Comparison of ENCODE assay signal across 13 mouse cellular contexts in genomic region chr9:65164870-65165269, GRCm38 (mm10). TPM values are rescaled to one million over a fixed set of nuclear protein-coding genes. Genes with fewer than 3 reads are reported as not detected.
DNase-seq lines count a peak whose midpoint lies in the region; TF ChIP-seq lines count a peak whose summit lies in the region.
"Had no signal": no experiment of that assay in that cellular context is flagged by ENCODE, and none has a peak within 500 bp of the region (broad histone marks: within the 10 kb centered on the region; RNA-seq: fewer than 3 reads in every experiment).

No protein-coding gene starts in this region.

- TF ChIP-seq POLR2A in cerebellum, adult 2 months (IDR thresholded peaks at IDR 0.05; ENCODE audit: borderline replicate concordance, insufficient read depth, low read length) = no peak
- TF ChIP-seq POLR2A in brain, embryonic 14.5 days (IDR thresholded peaks at IDR 0.05; ENCODE audit: borderline replicate concordance, extremely low read depth, insufficient read depth, insufficient read length, poor library complexity, severe bottlenecking) = no peak

- H3K27ac ChIP-seq in cerebellum, adult 2 months (ENCODE audit: insufficient read depth, low read length) = no peak overlapping the region
- H3K27ac ChIP-seq in layer of hippocampus, adult 2 months = no peak overlapping the region
- H3K27ac ChIP-seq: limb, embryonic 15.5 days had no signal

- no peak for DNase-seq in cerebellum, adult 2 months
- no peak for DNase-seq in cerebellum, postnatal 25 days
- no peak for DNase-seq in layer of hippocampus, adult 2 months (ENCODE audit: low spot score in 2 of 2)
- DNase-seq in layer of hippocampus, adult 9-11 months = no peak
- DNase-seq in 416B (ENCODE audit: low read depth) = peak; percentile 70
- peak; percentile 59 for DNase-seq in brain, embryonic 14.5 days (ENCODE audit: low read depth)
- no peak for DNase-seq in cerebellum, adult 9-11 months
- DNase-seq in urinary bladder, postnatal 4 days (ENCODE audit: low spot score in 2 of 2) = no peak
- DNase-seq: adrenal gland, adult 2 months; heart, postnatal 14 days; right cerebral cortex, adult 18-20 months had no signal

- peak; percentile 30; the same call in 1 of the 2 replicates for TF ChIP-seq CTCF in cerebellum, adult 2 months (IDR thresholded peaks at IDR 0.05; ENCODE audit: borderline replicate concordance, insufficient read depth, low read depth, low read length)
- peak; percentile 79 for TF ChIP-seq CTCF in layer of hippocampus, adult 2 months (conservative IDR thresholded peaks at IDR 0.05)
- peak; percentile 49; the same call in 1 of the 2 replicates for TF ChIP-seq CTCF in brain, embryonic 14.5 days (IDR thresholded peaks at IDR 0.05; ENCODE audit: borderline replicate concordance, extremely low read depth, insufficient read depth, insufficient read length)

- H3K27me3 ChIP-seq in cerebellum, adult 2 months (ENCODE audit: control insufficient read depth, insufficient read depth, low read length) = no peaks in the 10 kb centered on the region; the same call in 1 of the 2 replicates

- H3K4me3 ChIP-seq in cerebellum, adult 2 months (replicated peaks; ENCODE audit: insufficient read depth, low read depth, low read length) = no peak overlapping the region
- H3K4me3 ChIP-seq in layer of hippocampus, adult 2 months = no peak overlapping the region
- H3K4me3 ChIP-seq: limb, embryonic 15.5 days; myocyte had no signal

- 24% methylated on average over 1 of the region's 1 CpGs for WGBS in cerebellum, adult 2 months

- H3K4me1 ChIP-seq in cerebellum, adult 2 months (ENCODE audit: control insufficient read depth, insufficient read depth, low read length) = no peaks in the 10 kb centered on the region

RNA-seq across cellular contexts. Expression of gene Igdcc3, which starts 23.9 kb away (rescaled TPM):
- 1.8 and 2.4 TPM in 2 replicates for polyA plus RNA-seq in cerebellum, adult 2 months (2012; rRNA removed)
- total RNA-seq in layer of hippocampus, adult 2 months (2021) = 1 to 10 TPM; 3.5 to 4.9 TPM
- polyA plus RNA-seq in brain, embryonic 14.5 days (2012; rRNA removed) = 15.0 and 19.6 TPM in 2 replicates
- polyA plus RNA-seq: myocyte had no signal

RNA-seq across cellular contexts. Expression of gene Parp16, which starts 30.3 kb away (rescaled TPM):
- polyA plus RNA-seq in cerebellum, adult 2 months (2012; rRNA removed) = 5.7 and 6.6 TPM in 2 replicates
- total RNA-seq in layer of hippocampus, adult 2 months (2021) = 1 to 10 TPM; 5.0 to 5.1 TPM
- 5.8 and 6.2 TPM in 2 replicates for polyA plus RNA-seq in brain, embryonic 14.5 days (2012; rRNA removed)

Comparison
In these comparisons a context has a peak if more than half of its experiments do, and no peak if none do; other contexts are left out.
1. DNase-seq: peak in 416B (single experiment) and brain, embryonic 14.5 days (single experiment); none in cerebellum, adult 2 months (0 of 2), cerebellum, postnatal 25 days (0 of 2), layer of hippocampus, adult 2 months (0 of 2), layer of hippocampus, adult 9-11 months (single experiment), cerebellum, adult 9-11 months (single experiment) and urinary bladder, postnatal 4 days (0 of 2).
2. Peak in every context shown above with its lines, with median percentiles within 50 percentile points of each other: CTCF ChIP-seq.